Mouse (Mus musculus): ENCODE measurements around the gene Senp1.

GRCm38 (mm10) chr15:98093121-98094011 lies at the start of gene Senp1:
- TF ChIP-seq SRF (IDR thresholded peaks at IDR 0.05; ENCODE audit: control insufficient read depth, insufficient read length, low read depth) = no peak
- TF ChIP-seq POLR2A (IDR thresholded peaks at IDR 0.05; ENCODE audit: insufficient read length, low read depth) = peak; percentile 84
- TF ChIP-seq USF1 (IDR thresholded peaks at IDR 0.05; ENCODE audit: low read depth) = no peak
- peak in 1 of 3 experiments; percentile 8 for TF ChIP-seq MYOD1 (IDR thresholded peaks at IDR 0.05; ENCODE audit: control insufficient read depth in 1 of 3, insufficient read length in 2 of 3, low read depth in 2 of 3)
- peak in 1 of 3 experiments; percentile 50 for TF ChIP-seq MYOG (IDR thresholded peaks at IDR 0.05; ENCODE audit: control insufficient read depth in 1 of 3, insufficient read depth in 1 of 3, insufficient read length in 2 of 3, low read depth in 2 of 3)
- peak; percentile 97 for TF ChIP-seq POLR2AphosphoS2 (IDR thresholded peaks at IDR 0.05; ENCODE audit: insufficient read length, low read depth)
- peak; percentile 72 for TF ChIP-seq E2F4 (IDR thresholded peaks at IDR 0.05; ENCODE audit: insufficient read depth)
- TF ChIP-seq TCF12 (IDR thresholded peaks at IDR 0.05; ENCODE audit: insufficient read depth, poor library complexity, severe bottlenecking) = no peak
- TF ChIP-seq MAX (IDR thresholded peaks at IDR 0.05; ENCODE audit: low read depth) = no peak
- TF ChIP-seq REST (IDR thresholded peaks at IDR 0.05; ENCODE audit: insufficient read depth, insufficient read length) = no peak

All from myocyte (in vitro differentiated cells).